Mouse (Mus musculus): ENCODE results near the gene Sorbs2. TPM values are rescaled to one million over a fixed set of nuclear protein-coding genes. Genes with fewer than 3 reads are reported as not detected.

Sorbs2 gene
- polyA plus RNA-seq, 1 experiment = 14.3 TPM

GRCm38 (mm10) chr8:45528890-45529289 is 21.3 kb downstream of the Sorbs2 start:
- Histone ChIP-seq H3K4me2 (ENCODE audit: low read depth) (peak overlapping the region; percentile 3), H3ac (ENCODE audit: control insufficient read depth, insufficient read length) (no peak overlapping the region), H3K36me3 (ENCODE audit: control insufficient read depth, insufficient read depth) (no peaks in the 10 kb centered on the region), H3K4me3 (no peak overlapping the region), H3K79me2 (ENCODE audit: control insufficient read depth, insufficient read depth) (no peaks in the 10 kb centered on the region), H3K27me3 (ENCODE audit: control insufficient read depth, insufficient read depth, insufficient read length) (no peaks in the 10 kb centered on the region)
- TF ChIP-seq POLR2A (IDR thresholded peaks at IDR 0.05; ENCODE audit: insufficient read length, low read depth) (no peak), USF1 (IDR thresholded peaks at IDR 0.05; ENCODE audit: low read depth) (no peak), MYOG (IDR thresholded peaks at IDR 0.05; ENCODE audit: control insufficient read depth in 1 of 3, insufficient read depth in 1 of 3, insufficient read length in 2 of 3, low read depth in 2 of 3) (no peak), SRF (IDR thresholded peaks at IDR 0.05; ENCODE audit: control insufficient read depth, insufficient read length, low read depth) (no peak), MYOD1 (IDR thresholded peaks at IDR 0.05; ENCODE audit: control insufficient read depth in 1 of 3, insufficient read length in 2 of 3, low read depth in 2 of 3) (no peak), TCF3 (IDR thresholded peaks at IDR 0.05; ENCODE audit: insufficient read length, low read depth) (no peak), TCF12 (IDR thresholded peaks at IDR 0.05; ENCODE audit: insufficient read depth, poor library complexity, severe bottlenecking) (no peak), REST (IDR thresholded peaks at IDR 0.05; ENCODE audit: insufficient read depth, insufficient read length) (no peak), CEBPB (IDR thresholded peaks at IDR 0.05; ENCODE audit: insufficient read depth, poor library complexity, severe bottlenecking) (no peak), MAX (IDR thresholded peaks at IDR 0.05; ENCODE audit: low read depth) (no peak), POLR2AphosphoS2 (IDR thresholded peaks at IDR 0.05; ENCODE audit: insufficient read length, low read depth) (no peak), E2F4 (IDR thresholded peaks at IDR 0.05; ENCODE audit: insufficient read depth) (no peak)

- H3ac ChIP-seq (ENCODE audit: control insufficient read depth, insufficient read length) = no peak overlapping the region
- H3K4me3 ChIP-seq = no peak overlapping the region
- no peak overlapping the region for H3K4me2 ChIP-seq (ENCODE audit: low read depth)
- no peaks in the 10 kb centered on the region for H3K36me3 ChIP-seq (ENCODE audit: control insufficient read depth, insufficient read depth)
- no peaks in the 10 kb centered on the region for H3K79me2 ChIP-seq (ENCODE audit: control insufficient read depth, insufficient read depth)
- no peaks in the 10 kb centered on the region for H3K27me3 ChIP-seq (ENCODE audit: control insufficient read depth, insufficient read depth, insufficient read length)
- TF ChIP-seq TCF12 (IDR thresholded peaks at IDR 0.05; ENCODE audit: insufficient read depth, poor library complexity, severe bottlenecking) = no peak
- TF ChIP-seq TCF3 (IDR thresholded peaks at IDR 0.05; ENCODE audit: insufficient read length, low read depth) = no peak
- TF ChIP-seq USF1 (IDR thresholded peaks at IDR 0.05; ENCODE audit: low read depth) = no peak
- no peak for TF ChIP-seq CEBPB (IDR thresholded peaks at IDR 0.05; ENCODE audit: insufficient read depth, poor library complexity, severe bottlenecking)
- TF ChIP-seq POLR2A (IDR thresholded peaks at IDR 0.05; ENCODE audit: insufficient read length, low read depth) = no peak
- no peak for TF ChIP-seq MAX (IDR thresholded peaks at IDR 0.05; ENCODE audit: low read depth)
- no peak for TF ChIP-seq REST (IDR thresholded peaks at IDR 0.05; ENCODE audit: insufficient read depth, insufficient read length)
- TF ChIP-seq SRF (IDR thresholded peaks at IDR 0.05; ENCODE audit: control insufficient read depth, insufficient read length, low read depth) = no peak
- TF ChIP-seq MYOG (IDR thresholded peaks at IDR 0.05; ENCODE audit: control insufficient read depth in 1 of 3, insufficient read depth in 1 of 3, insufficient read length in 2 of 3, low read depth in 2 of 3) = no peak
- TF ChIP-seq E2F4 (IDR thresholded peaks at IDR 0.05; ENCODE audit: insufficient read depth) = no peak
- TF ChIP-seq POLR2AphosphoS2 (IDR thresholded peaks at IDR 0.05; ENCODE audit: insufficient read length, low read depth) = no peak
Observed at GRCm38 (mm10) chr8:45536578-45536977, 29.0 kb downstream of the Sorbs2 start.

GRCm38 (mm10) chr8:45540513-45540912 is 32.9 kb downstream of the Sorbs2 start:
- Histone ChIP-seq H3K27me3 (ENCODE audit: control insufficient read depth, insufficient read depth, insufficient read length) (no peaks in the 10 kb centered on the region), H3K79me2 (ENCODE audit: control insufficient read depth, insufficient read depth) (no peaks in the 10 kb centered on the region), H3K4me3 (no peak overlapping the region), H3K36me3 (ENCODE audit: control insufficient read depth, insufficient read depth) (no peaks in the 10 kb centered on the region), H3K4me2 (ENCODE audit: low read depth) (no peak overlapping the region), H3ac (ENCODE audit: control insufficient read depth, insufficient read length) (no peak overlapping the region)
- no peak for TF ChIP-seq MAX (IDR thresholded peaks at IDR 0.05; ENCODE audit: low read depth)
- no peak for TF ChIP-seq CEBPB (IDR thresholded peaks at IDR 0.05; ENCODE audit: insufficient read depth, poor library complexity, severe bottlenecking)
- TF ChIP-seq SRF (IDR thresholded peaks at IDR 0.05; ENCODE audit: control insufficient read depth, insufficient read length, low read depth) = no peak

GRCm38 (mm10) chr8:45552175-45552574 is 44.6 kb downstream of the Sorbs2 start:
- Histone ChIP-seq H3ac (ENCODE audit: control insufficient read depth, insufficient read length) (no peak overlapping the region), H3K4me3 (no peak overlapping the region), H3K36me3 (ENCODE audit: control insufficient read depth, insufficient read depth) (no peaks in the 10 kb centered on the region), H3K4me2 (ENCODE audit: low read depth) (no peak overlapping the region), H3K27me3 (ENCODE audit: control insufficient read depth, insufficient read depth, insufficient read length) (no peaks in the 10 kb centered on the region), H3K79me2 (ENCODE audit: control insufficient read depth, insufficient read depth) (no peaks in the 10 kb centered on the region)
- TF ChIP-seq CEBPB (IDR thresholded peaks at IDR 0.05; ENCODE audit: insufficient read depth, poor library complexity, severe bottlenecking) (peak; percentile 68), MAX (IDR thresholded peaks at IDR 0.05; ENCODE audit: low read depth) (no peak)

GRCm38 (mm10) chr8:45554627-45555026 is 47.0 kb downstream of the Sorbs2 start:
- Histone ChIP-seq H3K27me3 (ENCODE audit: control insufficient read depth, insufficient read depth, insufficient read length) (no peaks in the 10 kb centered on the region), H3K4me3 (no peak overlapping the region), H3K36me3 (ENCODE audit: control insufficient read depth, insufficient read depth) (no peaks in the 10 kb centered on the region), H3K79me2 (ENCODE audit: control insufficient read depth, insufficient read depth) (no peaks in the 10 kb centered on the region), H3K4me2 (ENCODE audit: low read depth) (no peak overlapping the region), H3ac (ENCODE audit: control insufficient read depth, insufficient read length) (no peak overlapping the region)
- TF ChIP-seq CEBPB (IDR thresholded peaks at IDR 0.05; ENCODE audit: insufficient read depth, poor library complexity, severe bottlenecking) (no peak), USF1 (IDR thresholded peaks at IDR 0.05; ENCODE audit: low read depth) (no peak), MYOG (IDR thresholded peaks at IDR 0.05; ENCODE audit: control insufficient read depth in 1 of 3, insufficient read depth in 1 of 3, insufficient read length in 2 of 3, low read depth in 2 of 3) (no peak), POLR2A (IDR thresholded peaks at IDR 0.05; ENCODE audit: insufficient read length, low read depth) (no peak), SRF (IDR thresholded peaks at IDR 0.05; ENCODE audit: control insufficient read depth, insufficient read length, low read depth) (no peak), REST (IDR thresholded peaks at IDR 0.05; ENCODE audit: insufficient read depth, insufficient read length) (no peak), POLR2AphosphoS2 (IDR thresholded peaks at IDR 0.05; ENCODE audit: insufficient read length, low read depth) (no peak), MYOD1 (IDR thresholded peaks at IDR 0.05; ENCODE audit: control insufficient read depth in 1 of 3, insufficient read length in 2 of 3, low read depth in 2 of 3) (no peak), TCF12 (IDR thresholded peaks at IDR 0.05; ENCODE audit: insufficient read depth, poor library complexity, severe bottlenecking) (no peak), MAX (IDR thresholded peaks at IDR 0.05; ENCODE audit: low read depth) (no peak), TCF3 (IDR thresholded peaks at IDR 0.05; ENCODE audit: insufficient read length, low read depth) (no peak), E2F4 (IDR thresholded peaks at IDR 0.05; ENCODE audit: insufficient read depth) (no peak)
